In genomic region chr3:134238621-134239310, GRCm38 (mm10) we compare ENCODE assay signal across 8 mouse cellular contexts. TPM values are rescaled to one million over a fixed set of nuclear protein-coding genes. Genes with fewer than 3 reads are reported as not detected.
DNase-seq lines count a peak whose midpoint lies in the region; ATAC-seq lines count a peak whose summit lies in the region.

No protein-coding gene starts in this region.

- peaks cover 25% of the 10 kb centered on the region for H3K4me1 ChIP-seq in midbrain, embryonic 16.5 days (ENCODE audit: control insufficient read depth, insufficient read depth, low read length)

- peak overlapping the region; percentile 59 for H3K4me3 ChIP-seq in midbrain, embryonic 16.5 days (ENCODE audit: low read depth, low read length)

- ATAC-seq in granulocyte monocyte progenitor cell, adult 5-6 weeks (replicated peaks; ENCODE audit: poor library complexity, severe bottlenecking) = peak; percentile 15; the same call in 1 of the 2 replicates
- ATAC-seq in midbrain, embryonic 16.5 days = peak; percentile 5; the same call in 1 of the 2 replicates
- no peak for ATAC-seq in erythroid progenitor cell, adult 5-6 weeks (replicated peaks; ENCODE audit: low FRiP score, poor library complexity, severe bottlenecking)

- peak overlapping the region; percentile 81 for H3K9ac ChIP-seq in midbrain, embryonic 16.5 days (ENCODE audit: low read depth, low read length)

- peak overlapping the region; percentile 55 for H3K4me2 ChIP-seq in midbrain, embryonic 16.5 days (ENCODE audit: low read length)

- H3K27ac ChIP-seq in midbrain, embryonic 16.5 days (ENCODE audit: low read length) = peak overlapping the region; percentile 98

- no peaks in the 10 kb centered on the region for H3K27me3 ChIP-seq in midbrain, embryonic 16.5 days (ENCODE audit: control insufficient read depth, insufficient read depth, low read depth, low read length)

- H3K9me3 ChIP-seq in midbrain, embryonic 16.5 days (replicated peaks; ENCODE audit: control insufficient read depth, low read length, poor library complexity, severe bottlenecking) = no peaks in the 10 kb centered on the region

- H3K36me3 ChIP-seq in midbrain, embryonic 16.5 days (ENCODE audit: control insufficient read depth, insufficient read depth, low read length) = peaks cover 4% of the 10 kb centered on the region; the same call in 1 of the 2 replicates

- peak; percentile 17 for DNase-seq in layer of hippocampus, adult 18-20 months (ENCODE audit: low spot score in 2 of 2)
- no peak for DNase-seq in layer of hippocampus, postnatal 14 days (ENCODE audit: low spot score in 2 of 2)
- peak; percentile 25 for DNase-seq in cerebellum, adult 9-11 months
- peak; percentile 40 for DNase-seq in left cerebral cortex, postnatal 4 days
- no peak for DNase-seq in urinary bladder, postnatal 10 days (ENCODE audit: low spot score)

- under 1% methylated on average over 14 of the region's 14 CpGs for WGBS in midbrain, embryonic 16.5 days

- intact Hi-C loops in left cerebral cortex, postnatal 4 days (cut with DNase I) = loop anchor here (5.0 to 10.0 kb wide), 2 partner anchors 361 to 386 kb away; no protein-coding TSS in a partner anchor

RNA-seq across cellular contexts. Expression of gene Cxxc4, which starts 2.5 kb away (rescaled TPM):
- total RNA-seq in layer of hippocampus, adult 18-20 months (2021) = 10 to 100 TPM; 12.3 to 15.4 TPM
- 10 to 100 TPM; 12.2 to 14.5 TPM for total RNA-seq in layer of hippocampus, postnatal 14 days (2021)
- total RNA-seq in granulocyte monocyte progenitor cell, adult 5-6 weeks (2014; fragmentation: Nextera tagmentation) = not detected in 2 replicates
- not detected in 2 replicates for total RNA-seq in granulocyte monocyte progenitor cell, adult 5-6 weeks (2017)
- 10 to 100 TPM; 57.4 to 73.0 TPM for total RNA-seq in left cerebral cortex, postnatal 4 days (2021)
- 43.6 and 45.6 TPM in 2 replicates for polyA plus RNA-seq in midbrain, embryonic 16.5 days (2015; fragmentation: Nextera tagmentation; extraction: Ambion mirVana)
- 4.2 TPM in 1 of 2 replicates, not detected in the other for total RNA-seq in erythroid progenitor cell, adult 5-6 weeks (2015; ENCODE audit: low replicate concordance)
- total RNA-seq in erythroid progenitor cell, adult 5-6 weeks (2017; ENCODE audit: low replicate concordance) = not detected in 2 replicates

Comparison
In these comparisons a context has a peak if more than half of its experiments do, and no peak if none do; other contexts are left out.
1. DNase-seq: peak in layer of hippocampus, adult 18-20 months (2 of 2), cerebellum, adult 9-11 months (single experiment) and left cerebral cortex, postnatal 4 days (single experiment); none in layer of hippocampus, postnatal 14 days (0 of 2) and urinary bladder, postnatal 10 days (single experiment).